Mouse (Mus musculus): Measurements from ENCODE around the gene Rnf157. TPM values are rescaled to one million over a fixed set of nuclear protein-coding genes. Genes with fewer than 3 reads are reported as not detected.
A peak's percentile ranks its signal among the peaks of the same experiment; 100 is the strongest.
"Not testable (repeated sequence)": the region's sequence is repeated elsewhere in the genome, so short reads cannot be mapped to it uniquely, and the experiment has no call there.

The Rnf157 gene
- polyA plus RNA-seq, 1 experiment from 2014 or later, result 1.5 TPM

DNA sequence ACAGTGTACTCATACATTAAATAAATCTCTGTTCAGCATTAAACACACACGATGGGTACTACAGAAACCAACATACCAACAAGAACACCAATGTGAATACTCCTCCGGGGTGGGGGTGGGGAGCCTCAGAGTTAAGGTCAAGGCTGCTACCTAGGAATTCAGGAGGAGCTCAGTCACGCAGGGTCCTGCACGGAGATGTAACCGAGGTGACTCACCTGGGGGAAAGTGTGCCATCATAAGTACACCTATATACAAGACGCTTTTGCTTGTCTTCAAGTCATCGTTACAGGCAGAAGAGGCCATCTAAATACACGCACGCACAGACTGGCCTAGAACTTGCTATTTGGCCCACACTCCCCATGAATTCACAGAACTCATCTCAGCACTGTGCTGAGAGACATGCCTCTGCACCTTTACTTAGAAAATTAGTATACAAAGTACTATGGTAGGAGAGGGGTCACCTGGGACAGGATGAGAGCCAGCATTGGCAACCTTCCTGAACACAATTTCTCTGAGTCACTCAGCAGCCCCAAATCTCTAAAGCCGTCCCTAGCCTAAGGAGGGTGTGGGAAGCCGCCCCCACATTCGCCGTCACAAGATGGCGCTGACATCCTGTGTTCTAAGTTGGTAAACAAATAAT is 23.9 kb downstream of the Rnf157 start:
- Histone ChIP-seq H3K27me3 (ENCODE audit: insufficient read depth, low read length) (no peaks in the 10 kb centered on the region), H3K9ac (replicated peaks) (peak overlapping the region; percentile 41), H3K4me2 (ENCODE audit: low read depth, low read length) (peak overlapping the region; percentile 61), H3K27ac (ENCODE audit: low read depth) (peak overlapping the region; percentile 79), H3K4me1 (ENCODE audit: insufficient read depth) (peaks cover 14% of the 10 kb centered on the region), H3K9me3 (ENCODE audit: low read length) (no peaks in the 10 kb centered on the region), H3K36me3 (replicated peaks; ENCODE audit: insufficient read depth, low read length) (no peaks in the 10 kb centered on the region), H3K4me3 (ENCODE audit: low read depth, low read length) (peak overlapping the region; percentile 6; the same call in 1 of the 2 replicates)
- peak; percentile 94 for ATAC-seq
- DNase-seq, result peak; percentile 64
- TF ChIP-seq CTCF (IDR thresholded peaks at IDR 0.05; ENCODE audit: low read depth), result peak; percentile 48
- TF ChIP-seq EP300 (IDR thresholded peaks at IDR 0.05; ENCODE audit: low read depth), result no peak
- 62% methylated on average over 14 of the region's 14 CpGs for WGBS (ENCODE audit: insufficient replicate concordance)

DNA sequence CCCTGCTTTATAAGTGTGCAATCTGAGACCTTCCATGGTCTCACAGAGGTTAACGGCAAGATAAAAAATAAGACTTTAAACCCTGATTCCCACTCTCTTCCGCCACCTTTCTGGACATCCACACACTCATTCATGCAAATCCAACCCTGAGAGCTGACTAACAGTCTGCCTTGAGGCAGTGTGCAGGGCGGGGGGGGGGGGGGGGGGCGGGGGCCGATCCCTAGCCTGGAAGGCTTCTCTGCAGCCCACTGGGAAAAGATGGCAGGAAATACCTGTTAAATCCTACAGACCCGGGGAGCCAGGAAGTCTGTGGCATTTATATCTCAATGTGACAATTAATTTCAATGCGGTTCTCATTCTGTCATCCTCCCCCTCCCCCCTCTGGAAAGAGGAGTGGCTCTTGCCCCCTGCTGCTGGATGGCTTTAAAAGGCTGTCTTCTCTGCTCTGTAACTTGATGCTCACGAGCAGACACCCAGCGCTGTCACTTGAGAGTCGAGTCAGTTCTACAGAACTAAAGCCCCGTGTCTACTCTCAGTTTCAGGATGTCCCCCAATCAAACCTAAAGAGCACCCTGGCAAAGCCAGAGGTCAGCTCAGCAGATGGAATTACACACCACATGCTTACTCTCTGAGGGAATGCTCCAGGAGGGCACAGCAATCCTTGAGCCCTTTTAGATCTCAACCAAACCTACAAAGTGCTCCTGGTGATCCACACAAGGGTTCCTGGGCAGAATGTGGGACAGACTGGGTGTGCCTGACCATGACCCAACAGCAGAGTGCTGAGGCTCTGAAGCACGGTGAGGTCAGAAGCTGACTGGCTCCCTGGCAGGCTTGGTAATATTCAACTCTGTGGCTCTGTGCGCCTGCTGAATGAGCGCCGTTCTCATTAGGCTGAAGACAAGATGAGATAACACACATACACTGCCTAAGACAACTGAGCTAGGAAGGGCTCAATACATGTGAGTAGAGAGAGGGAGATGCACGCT is 25.5 kb downstream of the Rnf157 start:
- ATAC-seq (peak; percentile 24; the same call in 1 of the 2 replicates), DNase-seq (no peak)
- Histone ChIP-seq H3K9ac (replicated peaks) (no peak overlapping the region), H3K36me3 (replicated peaks; ENCODE audit: insufficient read depth, low read length) (no peaks in the 10 kb centered on the region), H3K9me3 (ENCODE audit: low read length) (no peaks in the 10 kb centered on the region), H3K4me2 (ENCODE audit: low read depth, low read length) (peak overlapping the region; percentile 42), H3K27me3 (ENCODE audit: insufficient read depth, low read length) (no peaks in the 10 kb centered on the region), H3K4me1 (ENCODE audit: insufficient read depth) (peaks cover 14% of the 10 kb centered on the region), H3K4me3 (ENCODE audit: low read depth, low read length) (no peak overlapping the region), H3K27ac (ENCODE audit: low read depth) (peak overlapping the region; percentile 34)
- 31% methylated on average over 16 of the region's 16 CpGs for WGBS (ENCODE audit: insufficient replicate concordance)
- TF ChIP-seq CTCF (IDR thresholded peaks at IDR 0.05; ENCODE audit: low read depth) (no peak), EP300 (IDR thresholded peaks at IDR 0.05; ENCODE audit: low read depth) (no peak)

DNA sequence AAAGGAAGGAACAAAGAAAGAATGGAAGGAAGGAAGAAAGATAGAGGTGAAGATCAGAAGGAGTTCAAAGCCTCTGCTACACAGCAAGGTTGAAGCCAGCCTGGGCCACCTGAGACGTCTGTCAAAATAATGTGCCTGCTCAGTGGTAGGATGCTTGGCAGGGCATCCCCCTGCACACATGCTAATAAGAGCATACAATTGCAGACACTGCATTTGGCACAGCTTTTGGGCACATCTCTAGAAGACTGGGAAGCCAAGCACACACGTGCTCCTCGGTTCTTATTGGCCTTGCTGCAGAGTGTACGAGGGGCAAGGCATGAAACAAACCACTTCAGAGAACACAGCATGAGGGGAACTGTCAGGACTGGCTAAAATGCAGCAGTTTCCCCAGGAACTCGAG is 26.8 kb downstream of the Rnf157 start:
- TF ChIP-seq EP300 (IDR thresholded peaks at IDR 0.05; ENCODE audit: low read depth) (no peak), CTCF (IDR thresholded peaks at IDR 0.05; ENCODE audit: low read depth) (no peak)
- no peak overlapping the region for H3K27ac ChIP-seq (ENCODE audit: low read depth)
- no peaks in the 10 kb centered on the region for H3K27me3 ChIP-seq (ENCODE audit: insufficient read depth, low read length)
- no peak for ATAC-seq
- H3K4me3 ChIP-seq (ENCODE audit: low read depth, low read length), result no peak overlapping the region
- H3K36me3 ChIP-seq (replicated peaks; ENCODE audit: insufficient read depth, low read length), result no peaks in the 10 kb centered on the region
- DNase-seq, result no peak
- no peak overlapping the region for H3K4me2 ChIP-seq (ENCODE audit: low read depth, low read length)
- H3K9ac ChIP-seq (replicated peaks), result no peak overlapping the region
- peaks cover 14% of the 10 kb centered on the region for H3K4me1 ChIP-seq (ENCODE audit: insufficient read depth)
- 65% methylated on average over 5 of the region's 5 CpGs for WGBS (ENCODE audit: insufficient replicate concordance)
- H3K9me3 ChIP-seq (ENCODE audit: low read length), result no peaks in the 10 kb centered on the region

DNA sequence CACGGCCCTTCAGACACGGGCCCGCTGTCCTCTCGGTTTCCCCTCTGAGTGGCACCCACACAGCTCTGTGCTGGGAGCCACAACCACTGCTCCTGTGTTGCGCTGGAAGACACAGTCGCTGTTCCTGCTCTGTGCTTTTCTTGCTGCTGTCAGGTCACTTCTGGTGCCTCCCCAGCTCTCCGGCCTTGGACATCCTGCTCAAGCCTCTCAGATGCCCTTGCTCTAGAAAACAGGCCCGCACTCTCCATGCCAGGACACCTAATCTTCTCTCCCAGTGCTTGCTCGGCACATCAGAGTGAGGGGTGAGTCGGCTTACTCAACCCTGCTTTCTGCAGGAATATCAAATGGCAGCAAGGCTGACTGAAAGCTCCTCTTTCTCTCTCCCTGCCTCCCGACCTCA is 28.7 kb downstream of the Rnf157 start:
- no peak overlapping the region for H3K4me2 ChIP-seq (ENCODE audit: low read depth, low read length)
- no peak overlapping the region for H3K27ac ChIP-seq (ENCODE audit: low read depth)
- no peaks in the 10 kb centered on the region for H3K36me3 ChIP-seq (replicated peaks; ENCODE audit: insufficient read depth, low read length)
- H3K9ac ChIP-seq (replicated peaks), result no peak overlapping the region
- peaks cover 14% of the 10 kb centered on the region for H3K4me1 ChIP-seq (ENCODE audit: insufficient read depth)
- ATAC-seq (no peak), DNase-seq (no peak)
- TF ChIP-seq CTCF (IDR thresholded peaks at IDR 0.05; ENCODE audit: low read depth), result no peak
- no peak for TF ChIP-seq EP300 (IDR thresholded peaks at IDR 0.05; ENCODE audit: low read depth)
- H3K27me3 ChIP-seq (ENCODE audit: insufficient read depth, low read length), result no peaks in the 10 kb centered on the region
- 84% methylated on average over 11 of the region's 11 CpGs for WGBS (ENCODE audit: insufficient replicate concordance)
- H3K9me3 ChIP-seq (ENCODE audit: low read length), result no peaks in the 10 kb centered on the region
- H3K4me3 ChIP-seq (ENCODE audit: low read depth, low read length), result no peak overlapping the region

DNA sequence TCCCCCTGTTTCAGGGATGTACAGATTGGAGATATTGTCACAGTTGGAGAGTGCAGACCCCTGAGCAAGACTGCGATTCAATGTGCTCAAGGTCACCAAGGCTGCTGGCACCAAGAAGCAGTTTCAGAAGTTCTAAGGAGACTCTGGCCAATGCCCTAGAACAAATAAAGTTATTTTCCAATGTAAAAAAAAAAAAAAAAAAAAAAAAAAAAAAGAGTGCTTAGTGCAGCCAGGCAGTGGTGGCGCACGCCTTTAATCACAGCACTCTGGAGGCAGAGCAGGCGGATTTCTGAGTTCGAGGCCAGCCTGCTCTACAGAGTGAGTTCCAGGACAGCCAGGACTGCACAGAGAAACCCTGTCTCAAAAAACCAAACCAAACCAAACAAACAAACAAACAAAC is 29.8 kb downstream of the Rnf157 start:
- 82% methylated on average over 5 of the region's 5 CpGs for WGBS (ENCODE audit: insufficient replicate concordance)

DNA sequence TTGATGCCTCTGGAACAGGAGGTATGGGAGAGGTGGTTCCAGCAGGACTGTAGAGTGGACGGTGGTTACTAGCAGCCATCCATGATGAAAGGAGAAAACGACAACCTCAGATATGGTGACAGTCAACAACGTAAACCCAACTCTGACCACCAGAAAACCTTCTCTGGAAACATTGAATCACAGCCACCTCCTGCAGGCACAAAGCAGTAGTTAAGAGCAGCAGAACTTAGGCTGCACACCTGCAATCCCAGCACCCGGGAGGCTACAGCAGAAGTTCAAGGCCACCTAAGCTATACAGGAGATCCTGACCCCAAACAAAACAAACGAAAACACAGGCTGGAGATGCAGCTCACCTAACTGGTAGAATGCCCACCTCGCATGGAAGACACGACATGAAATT is 32.1 kb downstream of the Rnf157 start:
- Histone ChIP-seq H3K27me3 (ENCODE audit: insufficient read depth, low read length) (no peaks in the 10 kb centered on the region), H3K36me3 (replicated peaks; ENCODE audit: insufficient read depth, low read length) (no peaks in the 10 kb centered on the region), H3K4me1 (ENCODE audit: insufficient read depth) (no peaks in the 10 kb centered on the region), H3K27ac (ENCODE audit: low read depth) (no peak overlapping the region), H3K4me2 (ENCODE audit: low read depth, low read length) (no peak overlapping the region), H3K9me3 (ENCODE audit: low read length) (no peaks in the 10 kb centered on the region), H3K9ac (replicated peaks) (no peak overlapping the region), H3K4me3 (ENCODE audit: low read depth, low read length) (no peak overlapping the region)
- DNase-seq (no peak), ATAC-seq (no peak)
- no peak for TF ChIP-seq CTCF (IDR thresholded peaks at IDR 0.05; ENCODE audit: low read depth)
- TF ChIP-seq EP300 (IDR thresholded peaks at IDR 0.05; ENCODE audit: low read depth), result no peak
- 74% methylated on average over 7 of the region's 7 CpGs for WGBS (ENCODE audit: insufficient replicate concordance)

More for the DNA sequence above, 29.8 kb downstream of the Rnf157 start:
- H3K9me3 ChIP-seq (ENCODE audit: low read length); H3K9ac ChIP-seq (replicated peaks); H3K27ac ChIP-seq (ENCODE audit: low read depth); H3K4me2 ChIP-seq (ENCODE audit: low read depth, low read length); H3K4me3 ChIP-seq (ENCODE audit: low read depth, low read length); H3K4me1 ChIP-seq (ENCODE audit: insufficient read depth); H3K36me3 ChIP-seq (replicated peaks; ENCODE audit: insufficient read depth, low read length); H3K27me3 ChIP-seq (ENCODE audit: insufficient read depth, low read length); ATAC-seq; DNase-seq: not testable (repeated sequence)

Data from liver, postnatal 0 days (tissue).